Mouse (Mus musculus): ENCODE measurements at regions not wholly inside any gene's neighbourhood (a gene's known extent, or its start where the extent isn't known, plus 50 kb on each side); places are given as distances from the start of the nearest gene placed in this dataset.

- peak; percentile 64 for DNase-seq
Measured at GRCm38 (mm10) chr12:26130811-26131210, 284.2 kb downstream of the Rnf144a start.

- DNase-seq = no peak
Measured at GRCm38 (mm10) chr12:26130011-26130410, 285.0 kb downstream of the Rnf144a start.

GRCm38 (mm10) chr12:26129511-26129910 lies 285.5 kb downstream of the Rnf144a start:
- no peak for DNase-seq

GRCm38 (mm10) chr12:26128851-26129250 lies 286.2 kb downstream of the Rnf144a start:
- no peak for DNase-seq

DNA sequence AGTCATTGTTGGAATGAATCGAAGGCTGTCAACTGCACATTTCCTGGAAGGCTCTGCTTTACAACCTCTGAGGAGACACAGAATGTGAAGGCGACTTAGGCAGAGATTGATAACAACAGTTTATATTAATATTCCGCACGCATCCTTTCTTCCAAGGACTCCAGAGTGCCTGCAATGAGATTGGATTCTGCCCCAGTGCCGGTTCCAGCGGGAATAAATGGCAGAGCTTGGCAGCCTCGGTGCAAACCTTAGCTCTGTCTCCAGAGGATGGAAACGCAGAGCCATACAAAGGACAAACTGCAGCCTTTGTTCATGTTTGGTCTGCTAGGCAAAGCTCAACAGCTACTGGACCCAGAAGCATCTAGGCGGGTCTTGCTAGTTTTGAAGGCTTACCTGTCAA lies 288.8 kb downstream of the Rnf144a start:
- DNase-seq = no peak

DNA sequence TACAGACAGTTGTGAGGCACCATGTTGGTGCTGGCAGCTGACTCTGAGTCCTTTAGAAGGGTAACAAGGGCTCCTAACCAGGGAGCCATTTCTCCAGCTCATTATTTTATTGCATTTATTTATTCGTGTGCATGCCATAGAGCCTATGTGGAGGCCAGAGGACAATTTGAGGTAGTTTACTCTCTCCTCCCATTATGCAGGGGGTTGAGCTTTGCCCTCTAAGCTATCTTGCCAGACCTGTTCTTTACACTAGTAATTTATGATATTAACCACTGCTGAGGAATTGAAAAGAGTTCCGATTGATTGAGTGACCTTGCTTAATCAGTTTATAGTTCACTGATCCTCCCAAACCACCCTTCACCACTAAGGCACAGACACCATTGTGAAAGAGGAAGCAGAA lies 290.8 kb downstream of the Rnf144a start:
- DNase-seq = no peak

DNA sequence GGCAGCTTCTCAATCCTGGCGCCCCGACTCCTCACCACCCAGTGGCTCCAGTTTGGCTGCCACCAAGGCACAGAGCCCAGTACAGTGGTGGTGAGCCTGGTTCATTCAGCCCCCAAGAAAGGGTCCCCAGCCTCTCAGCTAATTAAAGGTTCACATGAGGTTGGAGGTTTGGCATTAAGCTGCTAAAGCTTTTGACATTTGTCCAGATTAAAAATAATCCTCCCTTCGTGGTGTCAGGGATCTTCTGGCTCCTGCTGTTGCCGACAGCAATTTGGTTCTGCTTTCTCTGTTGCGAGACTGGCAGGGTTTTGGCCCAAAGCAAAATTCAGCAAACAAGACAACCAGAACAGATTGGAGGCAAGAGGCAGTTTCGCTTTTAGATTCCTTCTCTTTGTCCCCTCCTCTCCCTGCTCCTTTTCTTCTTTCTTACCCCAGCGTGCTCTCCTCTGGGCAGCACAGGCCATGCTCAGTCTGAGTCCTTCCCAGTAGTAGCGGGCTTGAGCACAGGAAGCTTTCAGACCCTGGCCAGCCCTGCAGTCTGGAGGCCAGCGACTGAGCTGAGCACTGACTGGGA lies 299.6 kb downstream of the Rnf144a start:
- DNase-seq = no peak

- peak; percentile 41 for DNase-seq
Measured at GRCm38 (mm10) chr12:26112166-26113019, 302.7 kb downstream of the Rnf144a start.

DNA sequence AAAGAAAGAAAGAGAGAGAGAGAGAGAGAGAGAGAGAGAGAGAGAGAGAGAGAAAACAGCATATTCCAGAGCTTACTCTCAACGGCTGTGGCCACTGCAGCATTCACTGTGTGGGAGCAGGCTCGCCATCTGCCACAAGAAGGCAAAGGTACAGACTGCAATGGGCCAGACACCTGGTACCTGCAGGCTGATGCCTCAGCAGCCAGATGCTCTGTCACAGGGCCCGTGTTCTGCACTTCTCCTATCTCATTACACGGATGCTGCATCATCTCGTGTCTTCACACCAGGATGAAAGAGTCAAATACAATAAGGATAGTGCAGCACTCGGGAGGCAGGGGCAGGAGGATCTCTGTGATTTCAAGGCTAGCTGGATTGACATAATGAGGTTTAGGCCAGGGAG lies 305.2 kb downstream of the Rnf144a start:
- DNase-seq = no peak

- DNase-seq = no peak
Measured at GRCm38 (mm10) chr12:26104372-26104771, 310.7 kb downstream of the Rnf144a start.

DNA sequence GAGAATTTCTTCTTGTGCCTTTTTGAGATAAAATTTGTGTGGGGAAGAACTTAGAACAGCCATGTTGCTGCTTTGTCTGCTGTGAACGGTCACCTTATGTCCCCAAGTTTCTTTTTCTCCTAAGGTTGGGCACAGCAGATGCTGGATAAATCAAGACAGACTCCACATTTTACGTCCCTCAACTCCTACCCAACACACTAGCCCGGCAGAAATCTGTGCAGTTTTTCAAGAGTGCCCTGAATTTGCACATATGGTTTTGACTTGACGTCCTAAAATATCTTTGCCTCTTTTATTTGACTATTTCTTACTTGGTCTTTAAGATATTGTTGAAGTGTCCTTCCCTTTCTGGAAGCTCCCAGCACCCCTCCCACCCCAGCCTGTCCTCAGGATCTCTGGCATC lies 312.7 kb downstream of the Rnf144a start:
- no peak for DNase-seq

- no peak for DNase-seq
Measured at GRCm38 (mm10) chr12:26100140-26100539, 314.9 kb downstream of the Rnf144a start.

GRCm38 (mm10) chr12:26099176-26099575 lies 315.9 kb downstream of the Rnf144a start:
- no peak for DNase-seq

DNA sequence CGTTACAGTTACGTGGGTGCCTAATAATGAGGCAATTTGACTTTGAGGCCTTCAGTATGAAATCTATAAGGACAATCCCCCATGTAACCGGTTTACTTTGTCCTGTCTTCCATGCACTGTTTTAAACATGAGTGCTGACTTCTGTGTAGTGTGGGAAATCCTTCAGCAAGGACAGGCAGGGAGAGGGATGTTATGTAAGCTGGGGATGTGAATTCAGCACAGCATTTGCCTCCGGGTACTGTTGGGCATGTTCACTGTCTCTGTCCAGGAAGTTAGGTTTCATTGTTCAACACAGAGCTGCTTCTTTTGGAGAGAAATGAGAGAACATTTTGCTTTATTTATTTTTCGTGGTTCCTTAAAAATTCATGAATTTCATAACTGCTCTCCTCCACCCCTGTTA lies 322.7 kb downstream of the Rnf144a start:
- no peak for DNase-seq

DNA sequence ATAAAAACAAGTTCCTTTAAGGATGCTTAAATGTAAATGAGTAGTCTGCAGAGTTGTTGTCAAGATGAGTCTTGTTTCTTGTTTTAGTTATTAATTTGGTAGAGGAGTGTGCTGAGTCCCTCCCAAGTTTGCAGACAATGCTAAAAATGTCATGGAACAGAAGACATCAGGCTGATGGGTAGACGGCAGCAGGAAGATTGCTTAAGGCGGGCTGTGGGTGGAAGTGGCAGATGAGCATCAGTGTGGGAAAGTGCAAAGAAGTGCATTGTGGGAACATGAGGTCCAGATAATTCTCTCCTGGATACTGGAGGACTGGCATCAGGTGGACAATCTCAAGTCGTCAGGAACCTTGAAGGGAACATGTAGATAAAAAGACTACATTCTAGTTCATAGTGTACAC lies 323.2 kb downstream of the Rnf144a start:
- no peak for DNase-seq

DNA sequence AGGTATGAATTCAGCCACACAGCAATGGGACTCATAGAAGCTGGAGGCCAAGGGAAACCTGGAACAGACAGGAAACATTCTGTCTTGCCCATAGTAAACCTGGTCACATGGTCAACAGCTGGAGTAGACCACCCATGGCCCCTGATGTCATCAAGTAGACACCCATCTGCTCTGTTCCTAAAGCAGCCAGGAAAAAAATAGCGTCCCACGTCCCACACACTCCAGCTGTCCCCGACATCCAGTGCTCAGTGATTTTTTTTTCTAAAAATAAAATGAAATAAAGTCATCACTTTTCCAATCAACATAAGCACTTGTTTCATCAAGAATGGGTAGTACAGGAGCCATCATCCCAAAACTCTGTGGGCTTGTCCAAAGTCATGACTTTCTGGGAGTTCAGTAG lies 326.7 kb downstream of the Rnf144a start:
- peak; percentile 43 for DNase-seq

- DNase-seq = peak; percentile 75
Measured at GRCm38 (mm10) chr12:26086923-26087322, 328.1 kb downstream of the Rnf144a start.

DNA sequence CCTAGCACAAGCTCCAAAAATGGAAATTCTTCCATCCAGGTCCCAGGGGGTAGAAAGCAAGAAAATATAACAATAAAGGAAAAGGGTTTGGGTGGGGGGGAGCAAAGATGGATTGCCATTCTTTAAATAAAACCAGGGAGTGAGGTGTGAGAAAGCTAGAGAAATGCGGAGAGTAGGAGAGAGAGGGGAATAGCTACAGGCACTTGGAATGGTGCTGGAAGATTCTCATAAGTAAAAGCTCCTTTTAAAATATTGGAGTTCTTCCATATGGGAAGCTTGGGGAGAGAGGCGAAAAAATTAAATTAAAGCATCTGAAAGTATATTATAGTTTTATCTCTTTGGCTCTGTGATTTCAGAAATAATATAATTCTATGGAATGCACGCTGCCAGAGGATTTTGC lies 328.6 kb downstream of the Rnf144a start:
- DNase-seq = no peak

GRCm38 (mm10) chr12:26079061-26079625 lies 335.9 kb downstream of the Rnf144a start:
- no peak for DNase-seq

DNA sequence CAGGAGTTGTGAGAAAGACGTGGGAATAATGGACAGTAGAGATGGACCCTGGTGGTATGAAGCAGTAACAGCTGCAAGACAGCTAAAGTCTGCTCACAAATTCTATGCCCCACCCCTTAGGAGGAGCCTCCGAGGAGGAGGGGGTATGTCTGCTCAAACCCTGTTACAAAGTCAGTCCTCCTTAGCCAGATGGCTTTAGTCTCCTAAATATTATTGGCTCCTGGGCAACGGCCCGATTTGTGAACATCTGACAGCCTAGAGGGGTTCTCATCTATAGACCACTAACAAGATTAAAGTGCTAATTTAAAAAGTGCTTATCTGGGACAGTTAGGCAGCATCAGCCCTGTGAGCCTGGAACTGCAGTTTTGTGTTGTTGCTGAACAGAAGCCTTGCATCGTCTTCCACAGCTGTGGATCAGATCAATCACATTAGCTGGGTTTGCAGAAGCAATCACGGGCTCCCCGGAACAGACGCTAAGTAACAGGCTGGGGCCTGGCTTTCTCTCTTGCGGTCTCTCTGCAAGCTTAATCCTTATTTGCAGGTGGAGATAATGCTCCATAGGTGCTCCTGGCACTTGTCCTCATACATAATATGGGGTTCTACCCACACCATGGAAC lies 339.3 kb downstream of the Rnf144a start:
- DNase-seq = no peak

- DNase-seq = no peak
Measured at GRCm38 (mm10) chr12:26072180-26072579, 342.9 kb downstream of the Rnf144a start.

- peak; percentile 32 for DNase-seq
Measured at GRCm38 (mm10) chr12:26071610-26072009, 343.4 kb downstream of the Rnf144a start.

- no peak for DNase-seq
Measured at GRCm38 (mm10) chr12:26068685-26069008, 346.4 kb downstream of the Rnf144a start.
